Mouse (Mus musculus) spleen, adult 2 months (tissue): ENCODE data around the gene Rin2. TPM values are rescaled to one million over a fixed set of nuclear protein-coding genes. Genes with fewer than 3 reads are reported as not detected.

Experiments used
- DNase-seq, 2 experiments: peaks; one replicate each; pipeline versions ENCODE4 v3.0.0 to v3.0.0-alpha.2; 2012 to 2021; ENCODE audit warnings: low spot score in 2 of 2, low read depth in 1 of 2
- H3K27ac ChIP-seq: fragments of 200-500 bp; 2 replicates; pipeline ENCODE4 v1.5.1; 2012; ENCODE audit warnings: low read length, inconsistent platforms; ENCODE audit not compliant: insufficient read depth
- H3K27me3 ChIP-seq: fragments of 200-500 bp; 2 replicates; pipeline ENCODE4 v1.6.1; 2012; ENCODE audit warnings: mild to moderate bottlenecking, moderate library complexity, low read length, inconsistent platforms; ENCODE audit not compliant: control insufficient read depth, insufficient read depth
- H3K36me3 ChIP-seq: fragments of 200-500 bp; 2 replicates; pipeline ENCODE4 v1.6.1; 2012; ENCODE audit warnings: mild to moderate bottlenecking, low read length, inconsistent platforms; ENCODE audit not compliant: control insufficient read depth, insufficient read depth
- H3K4me1 ChIP-seq: fragments of 200-500 bp; 2 replicates; pipeline ENCODE4 v1.6.1; 2011; ENCODE audit warnings: inconsistent platforms; ENCODE audit not compliant: control insufficient read depth, insufficient read depth, insufficient read length
- H3K4me3 ChIP-seq: fragments of 200-500 bp; 2 replicates; pipeline ENCODE4 v1.5.1; 2011; ENCODE audit warnings: mild to moderate bottlenecking, inconsistent platforms; ENCODE audit not compliant: insufficient read depth, insufficient read length; ENCODE audit errors: extremely low read depth
- CTCF ChIP-seq: fragments of 200-500 bp; IDR thresholded peaks from 2 replicates; pipeline ENCODE4 v1.5.1; 2011; ENCODE audit warnings: mild to moderate bottlenecking, inconsistent platforms; ENCODE audit not compliant: insufficient read depth, insufficient read length, insufficient replicate concordance; ENCODE audit errors: extremely low read depth
- POLR2A ChIP-seq: fragments of 200-500 bp; IDR thresholded peaks from 2 replicates; pipeline ENCODE4 v1.6.1; 2011; ENCODE audit warnings: low read depth, low read length, inconsistent platforms
- WGBS: fragments of 180-500 bp; shearing (Covaris S2); methylation state at CpG from one replicate; pipeline ENCODE4 v1.1.7; 2018; 5-methylcytosine and 5-hydroxymethylcytosine counted together
- polyA plus RNA-seq: library from polyadenylated mRNA; depleted of rRNA; stranded (reverse); fragments of >200 nt; gene quantifications from 2 replicates; pipeline ENCODE4 v1.2.3, GENCODE M21; 2012

Gene Rin2
- polyA plus RNA-seq, 1 experiment: 2.2 TPM

DNA sequence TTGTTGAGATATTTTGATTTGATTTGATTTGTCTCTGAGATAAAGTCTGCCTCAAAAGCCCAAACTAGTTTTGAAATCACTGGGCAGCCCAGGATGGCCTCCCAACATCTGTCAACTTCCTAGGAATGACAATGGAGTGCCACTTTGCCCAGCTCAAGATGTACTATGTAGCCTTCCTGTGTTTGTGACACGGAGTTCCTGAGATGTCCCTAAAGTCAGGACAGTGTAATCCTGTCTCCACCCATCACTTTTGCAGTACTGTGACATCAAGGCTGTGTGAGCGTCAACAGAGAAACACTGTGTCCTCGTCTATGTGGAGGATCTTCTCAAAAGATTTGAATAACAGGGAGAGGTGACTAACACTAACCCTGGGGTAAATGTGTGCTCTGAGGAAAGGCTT, 123.9 kb downstream of the Rin2 start:
- Histone ChIP-seq H3K27me3 (no peaks in the 10 kb centered on the region), H3K4me1 (no peaks in the 10 kb centered on the region), H3K4me3 (no peak overlapping the region), H3K36me3 (no peaks in the 10 kb centered on the region), H3K27ac (no peak overlapping the region)
- 77% methylated on average over 3 of the region's 3 CpGs for WGBS
- DNase-seq: no peak
- TF ChIP-seq POLR2A (no peak), CTCF (no peak)

DNA sequence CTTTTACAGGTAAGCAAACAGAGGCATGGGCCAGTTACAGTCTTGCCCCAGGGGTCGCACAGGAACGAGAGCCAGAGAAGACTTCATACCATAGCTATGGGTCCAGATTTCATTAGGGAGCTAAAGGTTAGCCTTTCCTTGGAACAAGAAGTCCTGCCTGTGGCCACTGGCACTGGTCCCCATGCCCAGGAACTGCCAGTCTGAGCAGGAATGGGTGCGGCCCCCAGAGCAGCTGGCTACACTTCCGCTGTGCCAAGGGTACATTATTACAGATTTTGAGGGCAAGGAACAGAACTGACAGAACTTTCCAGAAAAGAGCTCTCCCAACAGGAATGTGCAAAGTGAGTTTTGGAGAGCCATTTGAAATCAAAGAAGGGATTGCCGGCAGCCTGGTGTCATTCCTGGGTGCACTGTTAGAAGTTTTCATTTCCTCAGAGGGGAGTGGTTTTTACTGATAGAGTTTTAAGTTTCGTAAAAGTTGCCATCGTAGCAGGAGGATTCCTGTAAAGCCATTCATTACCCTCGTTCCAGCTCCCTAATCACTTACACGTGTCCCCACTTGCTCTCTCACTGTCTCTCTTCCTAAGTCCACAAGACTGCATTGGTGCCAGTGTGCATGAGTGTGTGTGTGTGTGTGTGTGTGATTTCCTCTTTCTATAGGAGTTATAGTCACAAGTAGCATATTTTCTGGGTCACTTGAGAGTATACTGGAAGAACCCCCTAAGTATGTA, 126.5 kb downstream of the Rin2 start:
- H3K4me1 ChIP-seq: no peaks in the 10 kb centered on the region
- H3K27ac ChIP-seq: no peak overlapping the region
- no peak overlapping the region for H3K4me3 ChIP-seq
- 88% methylated on average over 9 of the region's 9 CpGs for WGBS
- no peak for TF ChIP-seq CTCF
- no peak for TF ChIP-seq POLR2A
- DNase-seq: no peak
- H3K36me3 ChIP-seq: no peaks in the 10 kb centered on the region
- H3K27me3 ChIP-seq: no peaks in the 10 kb centered on the region

DNA sequence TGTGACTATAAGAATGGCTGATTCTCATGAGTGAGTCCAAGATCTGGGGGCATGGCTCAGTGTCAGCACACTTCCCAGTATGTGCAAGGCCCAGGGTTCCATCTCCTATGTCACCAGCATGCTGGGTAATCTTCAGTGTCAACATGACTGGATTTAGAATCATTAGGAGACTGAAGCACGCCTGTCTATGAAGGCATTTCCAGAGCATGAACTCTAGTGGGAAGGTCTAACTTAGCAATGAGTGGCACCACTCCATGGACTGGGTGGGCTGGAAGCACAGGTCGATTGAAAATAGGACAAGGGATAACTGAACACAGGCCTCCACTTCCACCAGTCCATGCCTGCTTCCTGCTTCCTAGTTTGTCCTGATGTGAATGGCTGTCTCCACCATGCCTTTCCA, 127.6 kb downstream of the Rin2 start:
- TF ChIP-seq POLR2A (no peak), CTCF (no peak)
- WGBS: 77% methylated on average over 2 of the region's 2 CpGs
- no peak overlapping the region for H3K27ac ChIP-seq
- H3K27me3 ChIP-seq: no peaks in the 10 kb centered on the region
- DNase-seq: no peak
- no peaks in the 10 kb centered on the region for H3K4me1 ChIP-seq
- H3K4me3 ChIP-seq: no peak overlapping the region
- no peaks in the 10 kb centered on the region for H3K36me3 ChIP-seq

DNA sequence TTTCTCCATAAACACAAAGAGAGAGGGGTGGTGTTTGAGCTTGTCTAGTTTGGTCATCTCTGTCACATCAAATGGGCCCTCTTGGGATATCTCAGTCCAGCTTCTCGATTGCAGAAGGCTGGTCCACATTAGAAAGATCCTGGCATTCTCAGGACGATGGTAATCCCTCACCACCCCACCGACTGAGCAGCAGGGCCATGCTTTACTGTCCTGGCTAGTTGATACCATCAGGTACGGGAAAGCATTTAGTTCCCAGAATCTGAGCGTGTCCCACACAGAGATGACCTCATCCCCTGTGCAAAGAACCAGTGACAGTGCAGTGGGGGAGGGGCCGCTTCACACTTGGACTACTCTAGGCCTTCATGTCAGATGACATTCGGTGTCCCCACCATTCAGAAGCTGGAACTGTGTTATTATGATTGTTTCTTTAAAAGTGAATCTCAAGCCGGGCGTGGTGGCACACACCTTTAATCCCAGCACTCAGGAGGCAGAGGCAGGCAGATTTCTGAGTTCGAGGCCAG, 128.9 kb downstream of the Rin2 start:
- H3K27ac ChIP-seq: no peak overlapping the region
- TF ChIP-seq CTCF: no peak
- TF ChIP-seq POLR2A: no peak
- WGBS: 89% methylated on average over 10 of the region's 10 CpGs

DNA sequence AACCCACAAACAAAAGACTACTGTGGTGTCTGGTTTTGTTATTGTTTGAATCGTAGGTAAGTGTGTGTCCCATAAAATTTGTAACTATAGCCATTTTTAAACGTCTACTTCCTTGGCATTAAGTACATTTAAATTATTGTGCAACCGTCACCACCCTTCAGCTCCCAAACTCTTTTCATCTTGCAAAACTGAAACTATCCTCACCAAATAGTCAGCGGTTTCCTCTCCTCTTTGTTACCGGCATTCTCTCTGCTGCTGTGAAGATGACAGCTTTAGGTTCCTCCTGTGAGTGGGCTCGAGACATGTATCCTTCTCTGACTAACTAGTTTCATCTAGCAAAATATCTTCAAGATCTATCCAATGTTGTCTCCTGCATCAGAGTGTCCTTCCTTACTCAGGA, 129.5 kb downstream of the Rin2 start:
- no peaks in the 10 kb centered on the region for H3K4me1 ChIP-seq
- TF ChIP-seq CTCF: no peak
- no peak for TF ChIP-seq POLR2A
- DNase-seq: no peak

More for the DNA sequence above, 128.9 kb downstream of the Rin2 start:
- no peaks in the 10 kb centered on the region for H3K27me3 ChIP-seq
- DNase-seq: no peak
- no peaks in the 10 kb centered on the region for H3K36me3 ChIP-seq
- H3K4me3 ChIP-seq: no peak overlapping the region
- H3K4me1 ChIP-seq: no peaks in the 10 kb centered on the region

DNA sequence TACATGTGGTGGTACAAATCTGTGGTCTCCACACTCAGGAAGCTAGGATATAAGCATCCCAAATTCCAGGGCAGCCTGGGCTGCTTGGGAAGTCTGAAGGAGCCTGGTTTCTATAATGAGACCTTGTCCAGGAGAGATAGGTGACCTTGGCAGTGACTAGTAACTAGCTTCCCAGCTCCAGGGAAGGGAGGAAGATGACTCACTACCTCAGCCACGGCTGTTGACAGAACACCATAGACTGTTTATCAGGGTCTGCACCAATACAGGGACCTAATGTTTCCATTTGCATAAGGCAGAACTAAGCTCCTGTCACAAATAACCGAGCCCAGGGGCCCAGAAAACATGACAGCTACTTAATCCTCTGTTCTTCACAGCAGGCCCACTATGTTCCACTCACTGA, 132.3 kb downstream of the Rin2 start:
- Histone ChIP-seq H3K27ac (no peak overlapping the region), H3K27me3 (no peaks in the 10 kb centered on the region), H3K36me3 (no peaks in the 10 kb centered on the region), H3K4me1 (no peaks in the 10 kb centered on the region), H3K4me3 (no peak overlapping the region)
- DNase-seq: no peak
- TF ChIP-seq CTCF (no peak), POLR2A (no peak)
- WGBS: 80% methylated on average over 2 of the region's 2 CpGs

More for the DNA sequence above, 129.5 kb downstream of the Rin2 start:
- Histone ChIP-seq H3K4me3 (no peak overlapping the region), H3K27me3 (no peaks in the 10 kb centered on the region), H3K27ac (no peak overlapping the region), H3K36me3 (no peaks in the 10 kb centered on the region)
- WGBS: 64% methylated on average over 6 of the region's 6 CpGs

DNA sequence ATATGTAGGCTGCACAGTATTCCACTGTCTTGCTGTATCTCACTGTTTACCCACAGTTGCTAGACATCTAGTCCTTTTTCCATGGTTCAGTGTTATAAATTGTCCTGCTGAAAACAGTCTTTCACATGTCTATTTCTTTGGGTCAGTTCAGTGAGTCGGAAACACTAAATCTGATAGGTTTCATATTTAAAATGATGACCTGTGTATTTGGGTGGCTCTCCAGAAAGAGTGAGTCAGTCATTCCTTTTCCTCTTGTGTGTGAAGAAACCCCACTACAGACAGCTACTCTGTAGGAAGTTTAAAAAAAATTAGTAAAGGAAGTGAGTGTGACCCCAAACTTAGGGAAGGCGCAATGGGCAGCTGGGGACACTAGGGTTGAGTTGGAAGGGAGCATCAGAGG, 133.2 kb downstream of the Rin2 start:
- Histone ChIP-seq H3K27ac (no peak overlapping the region), H3K36me3 (no peaks in the 10 kb centered on the region), H3K4me3 (no peak overlapping the region), H3K4me1 (no peaks in the 10 kb centered on the region), H3K27me3 (no peaks in the 10 kb centered on the region)
- WGBS: 86% methylated on average over 2 of the region's 2 CpGs
- TF ChIP-seq POLR2A: no peak
- no peak for DNase-seq
